Mouse (Mus musculus) myocyte (in vitro differentiated cells): Measurements from ENCODE around the gene Ctu2. TPM values are rescaled to one million over a fixed set of nuclear protein-coding genes. Genes with fewer than 3 reads are reported as not detected.

ENCODE experiments used
- H3K27me3 ChIP-seq: one replicate; pipeline ENCODE4 v1.6.1; 2011; ENCODE audit not compliant: control insufficient read depth, insufficient read depth, insufficient read length
- H3K36me3 ChIP-seq: one replicate; pipeline ENCODE4 v1.6.1; 2011; ENCODE audit not compliant: control insufficient read depth, insufficient read depth
- H3K4me2 ChIP-seq: one replicate; pipeline ENCODE4 v1.6.1; 2011; ENCODE audit warnings: low read depth, control low read depth
- H3K4me3 ChIP-seq: one replicate; pipeline ENCODE4 v1.5.1; 2011; ENCODE audit warnings: mild to moderate bottlenecking, control low read depth, moderate library complexity
- H3K79me2 ChIP-seq: one replicate; pipeline ENCODE4 v1.6.1; 2011; ENCODE audit not compliant: control insufficient read depth, insufficient read depth
- H3ac ChIP-seq: one replicate; pipeline ENCODE4 v1.6.1; 2011; ENCODE audit not compliant: control insufficient read depth, insufficient read length
- CEBPB ChIP-seq: IDR thresholded peaks from 2 replicates; pipeline ENCODE4 v1.6.1; 2011; ENCODE audit warnings: mild to moderate bottlenecking, moderate library complexity; ENCODE audit not compliant: poor library complexity, insufficient read depth, severe bottlenecking
- E2F4 ChIP-seq: IDR thresholded peaks from one replicate; pipeline ENCODE4 v1.6.1; 2011; ENCODE audit warnings: mild to moderate bottlenecking, control low read depth, moderate library complexity; ENCODE audit not compliant: insufficient read depth
- MAX ChIP-seq: IDR thresholded peaks from one replicate; pipeline ENCODE4 v1.6.1; 2011; ENCODE audit warnings: low read depth, mild to moderate bottlenecking, control low read depth
- MYOD1 ChIP-seq, 3 experiments: IDR thresholded peaks; one replicate each; pipeline ENCODE4 v1.6.1; 2011; ENCODE audit warnings: control low read depth in 2 of 3, low read depth in 2 of 3, mild to moderate bottlenecking in 2 of 3, moderate library complexity in 1 of 3; ENCODE audit not compliant: insufficient read length in 2 of 3, control insufficient read depth in 1 of 3
- MYOG ChIP-seq, 3 experiments: IDR thresholded peaks; one replicate each; pipeline ENCODE4 v1.6.1; 2011; ENCODE audit warnings: control low read depth in 2 of 3, low read depth in 2 of 3, mild to moderate bottlenecking in 2 of 3; ENCODE audit not compliant: insufficient read length in 2 of 3, control insufficient read depth in 1 of 3, insufficient read depth in 1 of 3
- POLR2A ChIP-seq: IDR thresholded peaks from one replicate; pipeline ENCODE4 v1.6.1; 2011; ENCODE audit warnings: low read depth, mild to moderate bottlenecking, control low read depth, moderate library complexity; ENCODE audit not compliant: insufficient read length
- POLR2AphosphoS2 ChIP-seq: IDR thresholded peaks from one replicate; pipeline ENCODE4 v1.6.1; 2011; ENCODE audit warnings: low read depth, control low read depth; ENCODE audit not compliant: insufficient read length
- REST ChIP-seq: IDR thresholded peaks from one replicate; pipeline ENCODE4 v1.6.1; 2011; ENCODE audit warnings: mild to moderate bottlenecking, control low read depth, moderate library complexity; ENCODE audit not compliant: insufficient read depth, insufficient read length
- SRF ChIP-seq: IDR thresholded peaks from one replicate; pipeline ENCODE4 v1.6.1; 2011; ENCODE audit warnings: low read depth; ENCODE audit not compliant: control insufficient read depth, insufficient read length
- TCF12 ChIP-seq: IDR thresholded peaks from one replicate; pipeline ENCODE4 v1.6.1; 2011; ENCODE audit warnings: mild to moderate bottlenecking, control low read depth; ENCODE audit not compliant: poor library complexity, insufficient read depth, severe bottlenecking
- TCF3 ChIP-seq: IDR thresholded peaks from one replicate; pipeline ENCODE4 v1.6.1; 2011; ENCODE audit warnings: low read depth, control low read depth; ENCODE audit not compliant: insufficient read length
- USF1 ChIP-seq: IDR thresholded peaks from one replicate; pipeline ENCODE4 v1.6.1; 2011; ENCODE audit warnings: low read depth, mild to moderate bottlenecking, control low read depth, moderate library complexity
- polyA plus RNA-seq: library from polyadenylated mRNA; unstranded; fragments of >200 nt; fragmentation: generic; extraction: Trizol; gene quantifications from one replicate; pipeline ENCODE4 v1.2.1, GENCODE M21; 2012; ENCODE audit warnings: missing spikeins

Gene Ctu2
- polyA plus RNA-seq, 1 experiment, result 31.5 TPM

DNA sequence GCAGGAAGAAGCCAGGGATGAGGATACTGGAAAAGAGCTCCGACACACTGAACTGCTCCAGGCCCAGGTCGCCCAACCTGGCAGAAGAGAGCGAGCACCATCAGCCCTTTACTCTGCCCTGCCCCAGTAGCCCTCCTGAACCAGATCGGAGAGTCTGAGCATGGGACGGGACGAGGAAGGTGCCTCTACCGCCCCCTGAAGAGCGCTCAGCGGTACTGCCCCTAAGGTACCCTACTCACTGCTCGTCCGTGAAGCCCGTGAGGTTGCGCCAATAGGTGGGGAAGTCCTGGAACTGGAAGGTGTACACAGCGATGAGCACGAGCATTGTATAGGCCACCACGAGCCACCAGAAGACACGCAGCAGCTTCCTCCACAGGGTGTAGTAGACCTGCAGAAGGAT lies 22.0 kb downstream of the Ctu2 start:
- Histone ChIP-seq H3K4me2 (no peak overlapping the region), H3ac (no peak overlapping the region), H3K27me3 (no peaks in the 10 kb centered on the region), H3K36me3 (peaks cover 30% of the 10 kb centered on the region), H3K4me3 (no peak overlapping the region), H3K79me2 (no peaks in the 10 kb centered on the region)
- TF ChIP-seq CEBPB (no peak), SRF (no peak), POLR2AphosphoS2 (no peak)

DNA sequence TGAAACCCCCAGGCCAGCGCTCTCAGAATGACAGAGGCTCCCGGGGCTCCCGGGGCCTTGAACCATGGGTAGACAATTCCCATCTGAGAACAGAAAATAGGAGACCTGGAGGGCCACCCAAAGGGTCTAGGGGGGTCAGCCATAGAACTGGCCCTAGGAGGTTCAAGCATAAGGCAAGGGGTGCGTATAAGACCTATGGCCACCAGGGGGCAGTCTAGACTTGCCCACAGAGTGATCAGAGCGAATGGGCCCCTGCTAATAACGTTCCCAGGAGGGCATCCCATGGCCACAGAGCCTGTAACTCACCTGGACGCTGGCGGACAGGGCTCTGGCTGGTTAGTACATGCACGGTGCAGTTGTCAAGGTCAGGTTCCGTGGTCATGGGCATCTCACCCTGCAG lies 24.9 kb downstream of the Ctu2 start:
- H3K4me3 ChIP-seq, result no peak overlapping the region
- no peaks in the 10 kb centered on the region for H3K79me2 ChIP-seq
- TF ChIP-seq MAX (no peak), SRF (no peak), TCF3 (no peak), POLR2AphosphoS2 (peak; percentile 65), TCF12 (no peak), POLR2A (peak; percentile 16), MYOD1 (IDR thresholded peaks at IDR 0.05; ENCODE audit: control insufficient read depth in 1 of 3, insufficient read length in 2 of 3, low read depth in 2 of 3) (no peak), MYOG (IDR thresholded peaks at IDR 0.05; ENCODE audit: control insufficient read depth in 1 of 3, insufficient read depth in 1 of 3, insufficient read length in 2 of 3, low read depth in 2 of 3) (no peak), REST (no peak), E2F4 (no peak)
- H3ac ChIP-seq, result no peak overlapping the region
- H3K36me3 ChIP-seq, result peaks cover 18% of the 10 kb centered on the region
- no peak overlapping the region for H3K4me2 ChIP-seq
- no peaks in the 10 kb centered on the region for H3K27me3 ChIP-seq

- no peaks in the 10 kb centered on the region for H3K27me3 ChIP-seq
- TF ChIP-seq MYOG (IDR thresholded peaks at IDR 0.05; ENCODE audit: control insufficient read depth in 1 of 3, insufficient read depth in 1 of 3, insufficient read length in 2 of 3, low read depth in 2 of 3) (peak in 1 of 3 experiments; percentile 15), MYOD1 (IDR thresholded peaks at IDR 0.05; ENCODE audit: control insufficient read depth in 1 of 3, insufficient read length in 2 of 3, low read depth in 2 of 3) (peak in 1 of 3 experiments; percentile 13), REST (no peak), USF1 (no peak), POLR2A (no peak)
- H3K4me3 ChIP-seq, result no peak overlapping the region
- H3K36me3 ChIP-seq, result peaks cover 10% of the 10 kb centered on the region
- peaks cover 47% of the 10 kb centered on the region for H3K79me2 ChIP-seq
- H3ac ChIP-seq, result no peak overlapping the region
- no peak overlapping the region for H3K4me2 ChIP-seq
Measured at GRCm38 (mm10) chr8:122511552-122511951, 35.6 kb downstream of the Ctu2 start.

DNA sequence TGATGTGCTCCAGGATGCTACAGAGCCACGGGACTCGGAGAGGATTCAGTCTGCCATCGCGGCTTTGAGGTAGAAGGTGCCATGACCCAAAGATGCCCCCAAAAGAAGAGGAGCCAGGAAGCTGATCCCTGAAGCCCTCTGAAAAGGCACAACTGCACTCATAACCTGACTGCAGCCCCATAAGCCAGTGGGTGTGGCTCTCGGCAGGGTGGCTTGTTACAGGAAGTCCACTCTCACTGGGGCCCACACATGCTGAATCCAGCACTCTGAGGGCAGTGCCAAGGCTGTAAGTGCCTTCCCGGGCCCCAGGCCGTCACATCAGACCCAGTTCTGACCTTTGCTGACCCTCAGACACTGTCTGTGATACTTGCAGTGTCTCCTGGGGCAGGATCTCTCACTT lies 36.4 kb downstream of the Ctu2 start:
- Histone ChIP-seq H3ac (no peak overlapping the region), H3K36me3 (peaks cover 9% of the 10 kb centered on the region), H3K4me2 (no peak overlapping the region), H3K27me3 (no peaks in the 10 kb centered on the region), H3K4me3 (no peak overlapping the region), H3K79me2 (peaks cover 47% of the 10 kb centered on the region)
- TF ChIP-seq POLR2AphosphoS2 (peak; percentile 20), REST (no peak)

GRCm38 (mm10) chr8:122515699-122516098 lies 39.8 kb downstream of the Ctu2 start:
- Histone ChIP-seq H3K4me3 (no peak overlapping the region), H3ac (no peak overlapping the region), H3K27me3 (no peaks in the 10 kb centered on the region), H3K79me2 (peaks cover 42% of the 10 kb centered on the region), H3K4me2 (no peak overlapping the region), H3K36me3 (peaks cover 9% of the 10 kb centered on the region)
- TF ChIP-seq TCF12, result no peak
- TF ChIP-seq MAX, result no peak
- TF ChIP-seq POLR2A, result no peak
- TF ChIP-seq TCF3, result no peak
- no peak for TF ChIP-seq E2F4
- TF ChIP-seq POLR2AphosphoS2, result no peak
- TF ChIP-seq CEBPB, result no peak
- no peak for TF ChIP-seq REST
- no peak for TF ChIP-seq MYOD1 (IDR thresholded peaks at IDR 0.05; ENCODE audit: control insufficient read depth in 1 of 3, insufficient read length in 2 of 3, low read depth in 2 of 3)
- no peak for TF ChIP-seq MYOG (IDR thresholded peaks at IDR 0.05; ENCODE audit: control insufficient read depth in 1 of 3, insufficient read depth in 1 of 3, insufficient read length in 2 of 3, low read depth in 2 of 3)
- TF ChIP-seq USF1, result no peak
- no peak for TF ChIP-seq SRF
